Mouse (Mus musculus): ENCODE results near the gene Edaradd.

The Edaradd gene

GRCm38 (mm10) chr13:12461730-12462119 lies 58.5 kb downstream of the Edaradd start:
- in situ Hi-C loops (cut with MboI, MseI) = loop anchor here (25.0 kb wide), 1 partner anchor 926 kb away; the partner anchor contains the start of gene Gpr137b

- in situ Hi-C loops (cut with MboI, MseI) = loop anchor here (25.0 kb wide), 1 partner anchor 926 kb away; the partner anchor contains the start of gene Gpr137b
Measured at GRCm38 (mm10) chr13:12460881-12461729, 59.1 kb downstream of the Edaradd start.

- in situ Hi-C loops (cut with MboI, MseI) = loop anchor here (25.0 kb wide), 1 partner anchor 927 kb away; the partner anchor contains the start of gene Gpr137b
Measured at GRCm38 (mm10) chr13:12460443-12460842, 59.8 kb downstream of the Edaradd start.

DNA sequence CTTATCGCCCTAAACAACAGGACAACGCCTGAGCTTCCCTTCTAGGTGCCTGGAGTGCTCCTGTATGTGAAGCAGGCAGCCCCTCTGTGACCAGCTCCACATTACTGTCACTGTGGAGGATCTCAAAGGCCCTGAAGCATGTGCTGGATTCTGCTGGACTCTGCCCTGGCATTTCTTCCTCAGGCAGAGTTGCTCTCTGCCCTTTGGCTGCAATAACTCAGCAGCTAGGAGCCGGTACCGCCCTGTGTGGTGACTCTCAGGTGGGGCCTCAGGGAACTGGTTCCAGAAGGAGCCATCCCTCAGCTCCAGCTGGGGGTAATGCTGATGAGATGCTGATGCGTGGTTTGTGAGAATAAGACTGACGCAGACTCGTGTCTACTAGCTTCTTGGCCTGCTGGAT lies 63.5 kb downstream of the Edaradd start:
- in situ Hi-C loops (cut with MboI, MseI) = loop anchor here (25.0 kb wide), 1 partner anchor 931 kb away; the partner anchor contains the start of gene Gpr137b

GRCm38 (mm10) chr13:12454686-12455390 lies 65.4 kb downstream of the Edaradd start:
- in situ Hi-C loops (cut with MboI, MseI) = loop anchor here (25.0 kb wide), 1 partner anchor 932 kb away; the partner anchor contains the start of gene Gpr137b

DNA sequence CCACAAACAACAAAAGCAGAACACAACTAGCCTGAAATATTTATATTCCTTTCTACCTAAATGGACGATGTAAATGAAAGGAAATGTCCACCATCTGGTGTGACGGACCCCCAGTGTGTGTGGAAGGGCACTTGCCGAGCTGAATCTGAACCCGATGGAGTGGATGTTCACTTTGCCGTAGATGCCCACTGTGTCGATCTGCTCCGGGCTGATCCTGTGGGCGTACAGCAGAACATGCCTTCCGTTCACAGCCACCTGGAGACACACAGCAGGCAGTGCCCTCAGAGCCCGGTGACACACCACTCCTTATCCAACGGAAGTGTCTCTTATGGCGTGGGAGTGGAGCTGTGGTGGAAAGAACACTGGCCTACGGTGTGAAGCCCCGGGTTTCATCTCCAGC lies 67.1 kb downstream of the Edaradd start:
- in situ Hi-C loops (cut with MboI, MseI) = loop anchor here (25.0 kb wide), 1 partner anchor 934 kb away; the partner anchor contains the start of gene Gpr137b

- in situ Hi-C loops (cut with MboI, MseI) = no loop called here
Measured at GRCm38 (mm10) chr13:12442008-12442587, 78.1 kb downstream of the Edaradd start.

DNA sequence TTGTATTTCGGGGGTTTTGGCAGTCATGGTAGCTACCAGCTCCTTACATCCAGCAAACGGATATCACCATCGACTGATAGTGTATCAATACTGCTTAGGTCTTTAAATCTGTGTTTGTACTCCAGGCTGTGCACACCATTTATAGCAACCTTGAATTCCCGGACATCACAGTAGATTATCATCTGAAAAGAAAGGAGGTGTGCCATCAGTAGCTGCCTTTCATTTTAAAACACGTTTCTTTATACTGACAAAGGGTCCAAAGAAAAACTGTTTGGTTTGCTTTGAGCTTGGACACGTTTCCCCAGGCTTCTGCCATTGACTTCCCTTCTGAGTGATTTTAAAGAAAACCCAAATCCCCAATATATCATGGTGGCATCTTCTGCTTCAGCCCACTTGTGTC lies 79.4 kb downstream of the Edaradd start:
- in situ Hi-C loops (cut with MboI, MseI) = no loop called here

- in situ Hi-C loops (cut with MboI, MseI) = no loop called here
Measured at GRCm38 (mm10) chr13:12439586-12439985, 80.7 kb downstream of the Edaradd start.

DNA sequence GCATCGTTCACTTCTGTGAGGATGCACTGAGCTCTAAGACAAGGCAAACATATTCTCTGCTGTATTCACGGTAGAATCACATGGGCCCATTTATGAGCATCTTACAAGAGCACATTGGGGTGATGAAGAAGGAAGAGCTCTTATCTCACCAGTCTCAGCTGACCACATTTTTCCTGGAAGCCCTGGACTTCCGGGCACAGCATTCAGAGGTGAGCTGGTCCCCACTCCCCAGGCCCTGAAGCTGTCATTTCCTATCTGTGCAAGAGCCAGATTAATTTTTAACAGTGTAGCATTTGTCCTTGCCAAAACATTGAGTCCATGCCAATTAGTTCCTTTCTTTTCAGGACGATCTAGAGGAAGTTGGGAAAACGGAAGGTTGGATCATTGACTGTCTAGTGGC lies 86.4 kb downstream of the Edaradd start:
- in situ Hi-C loops (cut with MboI, MseI) = loop anchor here (5.0 kb wide), 1 partner anchor 37 kb away; the partner anchor contains the start of gene Heatr1

- in situ Hi-C loops (cut with MboI, MseI) = no loop called here
Measured at GRCm38 (mm10) chr13:12428556-12428955, 91.7 kb downstream of the Edaradd start.

Data from T-helper 1 cell (primary cell).